Mouse (Mus musculus): ENCODE results near the gene Ctnna3. TPM values are rescaled to one million over a fixed set of nuclear protein-coding genes. Genes with fewer than 3 reads are reported as not detected.
A peak's percentile ranks its signal among the peaks of the same experiment; 100 is the strongest.

The Ctnna3 gene
- total RNA-seq, 2 experiments from 2014 or later = not detected

DNA sequence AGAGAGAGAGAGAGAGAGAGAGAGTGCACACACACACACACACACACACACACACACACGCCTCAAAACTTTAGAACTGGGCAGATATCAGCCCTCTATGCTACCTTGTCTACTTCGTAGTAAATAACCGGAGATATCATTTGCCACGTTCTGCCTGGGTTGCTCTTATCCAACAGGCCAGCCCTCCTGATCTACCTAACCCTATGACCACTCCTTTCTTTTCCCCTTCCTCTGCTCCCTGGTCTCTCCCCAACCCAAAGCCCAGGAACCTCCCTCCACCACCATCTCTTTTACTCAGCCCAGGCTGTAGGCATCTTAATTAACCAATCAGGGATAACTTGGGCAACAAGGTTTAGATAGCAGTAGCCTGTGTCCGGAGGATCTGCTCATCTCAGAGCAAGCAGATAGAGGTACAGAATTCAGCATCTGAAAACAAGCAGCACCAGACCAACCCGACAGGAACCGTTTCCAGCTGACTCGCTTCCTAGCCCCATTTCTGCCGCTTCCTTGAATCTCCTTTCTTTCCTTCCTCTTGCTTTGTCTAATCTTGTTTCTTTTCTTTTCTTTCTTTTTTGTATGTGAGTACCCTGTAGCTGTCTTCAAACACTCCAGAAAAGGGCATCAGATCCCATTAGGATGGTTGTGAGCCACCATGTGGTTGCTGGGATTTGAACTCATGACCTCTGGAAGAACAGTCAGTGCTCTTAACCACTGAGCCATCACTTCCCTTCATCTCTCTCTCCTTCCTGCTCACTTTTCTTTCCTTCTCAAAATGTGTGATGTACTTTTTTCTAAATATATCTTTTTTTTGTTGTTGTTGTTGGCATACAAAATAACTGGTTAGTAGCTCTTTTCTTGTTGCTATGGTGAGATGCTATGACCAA lies 6.1 kb upstream of the Ctnna3 start:
- ATAC-seq (replicated peaks; ENCODE audit: poor library complexity) = peak; percentile 43

DNA sequence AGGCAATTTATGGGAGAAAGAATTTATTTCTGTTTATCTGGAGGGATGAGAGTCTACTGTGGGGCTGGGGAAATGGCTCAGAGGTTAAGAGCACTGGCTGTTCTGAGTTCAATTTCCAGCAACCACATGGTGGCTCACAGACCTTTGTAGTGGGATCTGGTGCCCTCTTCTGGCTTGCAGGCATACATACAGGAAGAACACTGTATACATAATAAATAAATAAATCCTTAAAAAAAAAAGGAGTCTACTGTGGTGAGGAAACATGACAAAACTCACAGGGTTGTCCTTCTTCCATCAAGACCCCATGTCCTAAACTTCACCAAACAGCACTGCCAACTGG lies 5.5 kb upstream of the Ctnna3 start:
- peak; percentile 27; the same call in 1 of the 2 replicates for ATAC-seq (replicated peaks; ENCODE audit: poor library complexity)

- ATAC-seq (replicated peaks; ENCODE audit: poor library complexity) = no peak
Measured at GRCm38 (mm10) chr10:63427146-63427545, 2.8 kb upstream of the Ctnna3 start.

GRCm38 (mm10) chr10:63428243-63429022 lies 1.5 kb upstream of the Ctnna3 start:
- ATAC-seq (replicated peaks; ENCODE audit: poor library complexity) = peak; percentile 26

DNA sequence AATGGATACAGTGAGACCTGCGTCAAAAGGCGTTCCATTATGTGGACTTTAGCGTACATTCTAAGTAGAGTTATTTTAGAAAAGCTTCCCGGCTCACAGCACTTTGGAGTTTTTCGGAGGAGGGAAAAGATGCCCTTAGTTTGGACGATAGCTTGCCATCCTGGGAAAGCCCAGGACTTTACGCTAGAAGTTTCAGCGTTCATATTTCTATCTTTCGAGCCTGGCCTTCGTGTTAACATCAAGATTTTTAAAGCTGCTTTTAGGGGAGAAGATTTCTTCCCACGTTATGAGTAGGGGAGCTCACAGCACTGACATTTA lies 916 bp upstream of the Ctnna3 start:
- no peak for ATAC-seq (replicated peaks; ENCODE audit: poor library complexity)

GRCm38 (mm10) chr10:63429380-63429779 lies 518 bp upstream of the Ctnna3 start:
- peak; percentile 85 for ATAC-seq (replicated peaks; ENCODE audit: poor library complexity)

GRCm38 (mm10) chr10:63431221-63431736 lies 1.4 kb downstream of the Ctnna3 start:
- no peak for ATAC-seq (replicated peaks; ENCODE audit: poor library complexity)

DNA sequence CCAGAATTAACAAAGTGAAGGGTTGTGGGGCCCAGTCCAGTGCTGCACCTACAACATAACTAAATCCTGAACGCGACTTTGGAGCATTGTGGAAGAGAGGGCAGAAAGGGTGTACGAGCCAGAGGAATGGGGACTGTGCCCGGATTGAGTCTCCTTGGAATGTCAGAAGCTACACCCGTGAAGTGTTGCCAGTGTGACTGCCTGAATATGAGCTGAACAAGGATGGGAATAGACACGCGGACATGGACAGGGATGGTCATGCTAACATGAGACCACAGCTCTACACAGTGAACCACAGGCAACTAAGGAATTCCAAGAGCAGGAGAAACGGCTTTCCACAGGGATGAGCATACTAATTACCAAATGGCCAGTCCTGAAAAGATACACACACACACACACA lies 2.2 kb downstream of the Ctnna3 start:
- no peak for ATAC-seq (replicated peaks; ENCODE audit: poor library complexity)

DNA sequence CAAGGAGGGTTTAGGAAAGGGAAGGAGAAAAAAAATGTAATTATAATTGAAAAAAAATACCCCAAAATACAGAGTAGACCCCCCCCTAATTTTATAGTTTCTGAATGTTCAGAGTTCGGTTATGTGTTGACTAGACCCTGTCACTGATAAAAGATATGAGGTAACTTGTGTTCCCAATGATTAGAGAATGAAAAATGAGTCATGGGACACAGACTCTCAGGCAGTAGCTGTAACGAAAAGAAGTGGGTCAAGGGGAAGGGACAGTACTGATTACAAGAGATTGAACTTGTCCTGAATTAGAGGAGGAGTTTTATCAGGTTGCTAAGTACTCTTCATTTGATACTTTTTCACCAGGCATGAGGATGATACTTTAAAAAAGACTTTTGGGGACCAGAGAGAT lies 3.0 kb downstream of the Ctnna3 start:
- no peak for ATAC-seq (replicated peaks; ENCODE audit: poor library complexity)

DNA sequence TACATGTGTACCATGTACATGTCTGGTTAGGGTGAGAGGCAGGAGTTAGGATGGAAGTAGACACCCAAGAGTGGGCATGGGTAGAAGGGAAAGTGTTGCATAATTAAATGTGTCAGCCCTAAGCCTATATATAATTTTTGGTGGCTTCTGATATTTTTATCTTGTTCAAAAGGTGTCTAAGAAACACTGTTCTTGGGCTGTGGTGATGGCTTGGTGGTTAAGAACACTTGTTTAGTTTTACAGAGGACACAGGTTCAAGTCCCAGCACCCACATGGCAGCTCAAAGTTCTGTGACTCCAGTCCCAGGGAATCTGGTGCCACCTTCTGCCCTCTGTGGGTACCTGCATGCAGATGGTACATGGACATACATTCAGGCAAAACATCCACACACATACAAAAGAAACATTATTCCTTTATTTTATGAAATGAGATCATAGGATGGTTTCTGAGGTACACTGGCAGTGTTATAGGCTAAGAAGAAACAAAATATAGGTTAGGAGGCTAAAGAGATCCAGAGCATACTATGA lies 8.9 kb downstream of the Ctnna3 start:
- ATAC-seq (replicated peaks; ENCODE audit: poor library complexity) = 0 out of 2 replicates have a peak, but pooled peaks have one; percentile 44

DNA sequence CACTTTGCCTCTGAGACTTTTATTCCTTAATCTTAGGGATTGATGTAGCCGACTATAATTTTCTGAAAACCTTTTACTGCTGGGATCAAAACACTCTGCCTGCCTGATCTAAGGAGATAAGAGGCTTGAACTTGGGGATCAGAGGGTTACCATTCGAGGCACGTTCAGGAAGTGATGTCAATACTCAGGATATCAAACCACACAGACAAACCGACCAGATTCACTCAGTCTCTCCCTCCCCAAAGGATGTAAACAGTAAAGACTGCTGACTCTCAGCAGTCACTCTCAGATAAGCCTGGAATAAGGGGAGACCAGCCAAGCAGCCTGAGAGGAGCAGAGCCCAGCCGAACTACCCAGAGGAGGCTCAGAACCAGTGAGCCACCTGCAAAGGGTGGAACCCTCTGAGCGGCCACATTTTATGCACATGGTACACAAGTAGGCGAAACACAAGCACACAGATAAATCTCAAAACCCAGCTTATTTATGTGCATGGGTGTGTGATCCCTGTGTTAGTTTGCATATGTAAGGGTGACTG lies 9.9 kb downstream of the Ctnna3 start:
- ATAC-seq (replicated peaks; ENCODE audit: poor library complexity) = peak; percentile 37; the same call in 1 of the 2 replicates

GRCm38 (mm10) chr10:63444602-63445387 lies 14.9 kb downstream of the Ctnna3 start:
- ATAC-seq (replicated peaks; ENCODE audit: poor library complexity) = peak; percentile 74

DNA sequence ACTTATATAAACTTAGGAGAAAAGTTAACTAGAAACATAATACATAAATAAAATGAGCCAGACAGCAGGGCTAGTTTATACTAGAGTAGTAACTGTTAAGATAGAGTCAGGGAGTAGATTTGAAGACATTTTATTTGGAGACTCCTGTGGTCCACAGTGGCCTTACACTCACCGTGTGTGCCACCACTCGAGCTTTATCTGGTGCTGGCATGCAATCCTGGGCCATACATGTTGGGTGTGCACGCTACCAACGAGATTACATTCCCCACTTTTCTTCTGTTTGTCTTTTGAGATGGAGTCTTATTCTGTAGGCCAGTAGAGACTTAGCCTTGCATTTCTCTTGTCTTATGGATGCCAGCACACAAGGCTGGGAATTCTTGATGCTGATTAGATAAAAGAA lies 24.0 kb downstream of the Ctnna3 start:
- no peak for ATAC-seq (replicated peaks; ENCODE audit: poor library complexity)

DNA sequence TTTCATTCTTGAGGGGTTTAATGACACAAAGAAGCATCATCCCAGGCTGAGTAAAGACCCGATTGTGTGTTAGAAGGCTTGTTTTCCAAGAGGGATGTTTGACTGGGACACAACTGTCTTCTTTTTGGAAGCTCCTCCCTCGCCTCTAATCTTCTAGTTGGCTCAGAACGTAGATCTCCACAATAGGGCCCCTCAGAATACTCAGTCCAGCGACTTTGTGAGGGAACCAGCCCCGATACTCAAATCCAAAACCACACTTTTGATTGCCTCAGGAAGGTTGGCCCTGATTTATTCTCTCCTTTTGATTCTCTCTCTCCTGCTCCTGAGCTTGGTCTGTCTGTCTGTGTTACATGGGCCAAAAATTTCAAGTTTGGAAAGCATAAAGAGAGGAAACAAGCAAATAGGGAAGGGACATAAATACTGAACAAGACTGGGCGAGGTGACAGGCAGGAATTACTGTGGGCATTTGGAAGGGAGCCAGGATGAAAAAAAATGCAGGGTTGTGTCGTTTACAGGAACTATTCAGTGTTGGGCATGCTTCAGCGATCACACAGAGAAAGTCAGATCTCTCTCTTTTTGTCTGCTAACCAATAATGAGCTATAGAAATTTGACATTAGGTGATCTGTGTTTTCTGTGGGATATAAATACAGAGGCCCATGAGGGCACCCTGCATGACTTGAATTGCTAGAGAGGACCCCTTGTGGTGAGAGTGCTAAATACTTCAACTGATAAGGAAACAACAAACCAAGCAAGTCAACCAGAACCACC lies 25.4 kb downstream of the Ctnna3 start:
- ATAC-seq (replicated peaks; ENCODE audit: poor library complexity) = peak; percentile 57; the same call in 1 of the 2 replicates

GRCm38 (mm10) chr10:63457292-63458128 lies 27.6 kb downstream of the Ctnna3 start:
- no peak for ATAC-seq (replicated peaks; ENCODE audit: poor library complexity)

- ATAC-seq (replicated peaks; ENCODE audit: poor library complexity) = no peak
Measured at GRCm38 (mm10) chr10:63460935-63461334, 31.0 kb downstream of the Ctnna3 start.

DNA sequence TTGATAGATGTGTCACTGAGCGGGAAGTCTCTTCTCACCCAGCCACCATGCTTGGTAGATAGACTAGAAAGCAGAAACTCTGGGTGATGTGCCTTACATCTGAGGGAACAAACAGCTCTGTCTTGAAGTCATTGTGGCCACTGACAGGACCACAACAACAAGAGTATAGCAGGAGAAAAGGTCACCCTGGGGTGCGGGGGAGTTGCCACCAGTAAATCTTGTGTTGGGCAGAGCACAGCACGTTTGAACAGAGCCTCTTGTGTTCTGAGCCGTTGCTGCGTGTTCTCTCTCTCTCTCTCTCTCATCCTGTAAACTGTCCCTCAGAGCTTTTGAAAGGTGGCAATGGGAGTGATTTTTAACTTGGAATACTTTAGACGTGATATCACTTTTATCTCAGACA lies 42.6 kb downstream of the Ctnna3 start:
- ATAC-seq (replicated peaks; ENCODE audit: poor library complexity) = no peak

DNA sequence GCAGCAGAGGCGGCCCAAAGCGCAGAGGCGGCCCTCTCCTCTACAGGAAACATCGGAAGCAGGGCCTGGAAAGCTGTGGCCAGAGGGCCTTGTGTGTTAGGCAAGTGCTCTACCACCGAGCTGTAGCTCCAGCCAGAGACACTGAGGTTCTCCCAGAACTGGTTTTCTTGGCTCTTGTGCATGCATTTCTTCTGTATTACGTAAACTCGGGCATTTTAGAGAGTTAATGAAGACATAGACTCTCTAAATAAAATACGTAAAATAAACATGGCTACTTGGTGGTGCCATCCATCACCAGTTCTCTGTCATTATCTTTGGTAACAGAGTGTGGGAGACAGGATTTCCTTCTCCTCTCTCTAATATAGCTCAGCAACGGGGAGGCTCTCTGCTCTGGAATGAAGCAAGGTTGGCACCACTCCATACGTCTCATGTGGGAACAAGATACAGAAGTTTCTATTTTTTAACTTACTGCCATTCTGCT lies 46.3 kb downstream of the Ctnna3 start:
- 0 out of 2 replicates have a peak, but pooled peaks have one; percentile 26 for ATAC-seq (replicated peaks; ENCODE audit: poor library complexity)

DNA sequence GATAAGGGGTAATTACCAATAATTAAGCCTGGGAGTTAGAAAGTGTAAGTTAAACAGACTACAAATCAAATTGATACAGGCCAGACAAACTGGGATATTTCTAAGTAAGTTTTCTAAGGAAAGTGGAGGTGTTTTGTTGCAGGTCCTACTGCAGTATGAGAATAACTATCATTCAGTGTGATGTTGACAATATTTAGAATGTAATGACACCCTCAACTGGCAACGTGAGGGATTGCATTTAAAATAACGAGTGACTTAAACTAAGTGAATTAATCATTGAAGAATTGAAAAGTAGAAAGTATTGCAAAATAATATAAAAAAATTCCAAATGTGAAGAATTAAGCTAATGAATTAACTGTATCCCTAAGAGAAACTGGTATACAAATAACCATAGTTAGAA lies 49.0 kb downstream of the Ctnna3 start:
- 0 out of 2 replicates have a peak, but pooled peaks have one; percentile 39 for ATAC-seq (replicated peaks; ENCODE audit: poor library complexity)

Data from megakaryocyte progenitor cell, adult 5-6 weeks (primary cell).